Mouse (Mus musculus) lung, adult 2 months (tissue): ENCODE results near the gene Slc7a5.

ENCODE experiments used
- CTCF ChIP-seq: fragments of 200-500 bp; IDR thresholded peaks from 2 replicates; pipeline ENCODE4 v1.5.1; 2011; ENCODE audit warnings: mild to moderate bottlenecking, low read length, control low read depth; ENCODE audit not compliant: insufficient read depth
- POLR2A ChIP-seq: fragments of 200-500 bp; IDR thresholded peaks from 2 replicates; pipeline ENCODE4 v1.6.1; 2011; ENCODE audit warnings: low read depth, mild to moderate bottlenecking, control low read depth, low read length, borderline replicate concordance; ENCODE audit errors: extremely low read depth

- no peak for TF ChIP-seq CTCF
- TF ChIP-seq POLR2A, result no peak
Measured at GRCm38 (mm10) chr8:121865356-121865755, 42.1 kb downstream of the Slc7a5 start.
